ENCODE assay signal across 8 mouse cellular contexts in the genomic region with DNA sequence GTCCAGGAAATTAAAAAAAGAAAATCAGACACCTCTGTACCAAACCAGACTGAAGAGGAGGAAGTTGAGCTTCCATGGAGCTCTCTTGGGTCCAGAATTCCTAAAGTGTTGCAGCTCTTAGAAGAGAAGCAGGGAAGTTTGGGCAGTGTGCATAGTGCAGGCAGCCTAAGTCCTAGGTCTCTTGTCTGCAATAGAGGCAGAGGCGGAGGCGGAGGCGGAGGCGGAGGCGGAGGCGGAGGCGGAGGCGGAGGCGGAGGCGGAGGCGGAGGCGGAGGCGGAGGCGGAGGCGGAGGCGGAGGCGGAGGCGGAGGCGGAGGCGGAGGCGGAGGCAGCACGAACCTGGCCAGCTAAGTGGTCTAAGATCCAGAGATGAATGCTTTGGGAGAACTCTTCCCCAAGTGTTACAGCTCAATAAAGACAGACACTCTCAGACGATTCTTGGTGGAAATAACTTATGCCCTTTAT. TPM values are rescaled to one million over a fixed set of nuclear protein-coding genes. Genes with fewer than 3 reads are reported as not detected.
DNase-seq lines count a peak whose midpoint lies in the region; ATAC-seq lines count a peak whose summit lies in the region.

No protein-coding gene starts in this region.

- H3K27me3 ChIP-seq in liver, embryonic 13.5 days = peaks cover 15% of the 10 kb centered on the region; the same call in 1 of the 2 replicates

- H3K9ac ChIP-seq in liver, embryonic 13.5 days = no peak overlapping the region

- no peak overlapping the region for H3K4me3 ChIP-seq in liver, embryonic 13.5 days (replicated peaks)

- WGBS in liver, embryonic 13.5 days (ENCODE audit: insufficient replicate concordance) = under 1% methylated on average over 22 of the region's 23 CpGs

- 0 out of 2 replicates have a peak overlapping the region, but pooled peaks have one; percentile 6 for H3K4me2 ChIP-seq in liver, embryonic 13.5 days

- no peaks in the 10 kb centered on the region for H3K36me3 ChIP-seq in liver, embryonic 13.5 days

- peaks cover 42% of the 10 kb centered on the region for H3K4me1 ChIP-seq in liver, embryonic 13.5 days (replicated peaks)

- intact Hi-C loops in left cerebral cortex, postnatal 4 days (cut with DNase I) = no loop called here
- intact Hi-C loops in left cerebral cortex, postnatal 36 days (cut with DNase I) = no loop called here

- H3K9me3 ChIP-seq in liver, embryonic 13.5 days (replicated peaks) = no peaks in the 10 kb centered on the region

- H3K27ac ChIP-seq in liver, embryonic 13.5 days = no peak overlapping the region

- DNase-seq in left cerebral cortex, postnatal 4 days = peak; percentile 29
- DNase-seq in left cerebral cortex, postnatal 36 days (ENCODE audit: low spot score in 2 of 2) = no peak
- peak; percentile 77 to 82 for DNase-seq in adrenal gland, postnatal 36 days
- peak; percentile 51 for DNase-seq in gastrocnemius, postnatal 25 days
- DNase-seq in induced T-regulatory cell, adult 2 months (ENCODE audit: low read depth) = peak; percentile 36
- DNase-seq in liver, embryonic 13.5 days = no peak
- DNase-seq in naive thymus-derived CD4-positive, alpha-beta T cell, adult 2 months (ENCODE audit: low read depth) = peak; percentile 26

- ATAC-seq in liver, embryonic 13.5 days (ENCODE audit: low read depth) = peak; percentile 43; the same call in 1 of the 2 replicates
- ATAC-seq in inflammation-experienced regulatory T-cells, adult 6 months = no peak

RNA-seq across cellular contexts. Expression of a gene that starts 12.7 kb away (rescaled TPM):
- total RNA-seq in left cerebral cortex, postnatal 4 days (2021) = 1 to 10 TPM; 8.0 to 8.9 TPM
- total RNA-seq in left cerebral cortex, postnatal 36 days (2021) = 1 to 10 TPM; 3.5 to 7.6 TPM
- total RNA-seq in adrenal gland, postnatal 36 days (2021) = 10 to 100 TPM; 33.4 to 59.2 TPM
- 1 to 10 TPM; 5.3 to 8.8 TPM for total RNA-seq in gastrocnemius, postnatal 25 days (2021)
- polyA plus RNA-seq in liver, embryonic 13.5 days (2015; fragmentation: Nextera tagmentation; extraction: Ambion mirVana) = 1.0 and 1.2 TPM in 2 replicates
- under 1 TPM in 1 of 3 experiments, not detected in 2; 0.35 TPM for polyA plus RNA-seq in inflammation-experienced regulatory T-cells, adult 6 months (2017; shearing (Covaris generic))

RNA-seq across cellular contexts. Expression of a gene that starts 24.1 kb away (rescaled TPM):
- total RNA-seq in left cerebral cortex, postnatal 4 days (2021) = 1 to 10 TPM; 1.8 to 3.3 TPM
- total RNA-seq in left cerebral cortex, postnatal 36 days (2021) = under 1 TPM; 0.12 to 0.39 TPM
- total RNA-seq in adrenal gland, postnatal 36 days (2021) = 1 to 10 TPM; 2.2 to 2.5 TPM
- total RNA-seq in gastrocnemius, postnatal 25 days (2021) = under 1 TPM; 0.10 to 0.29 TPM
- 6.3 and 7.5 TPM in 2 replicates for polyA plus RNA-seq in liver, embryonic 13.5 days (2015; fragmentation: Nextera tagmentation; extraction: Ambion mirVana)
- polyA plus RNA-seq in inflammation-experienced regulatory T-cells, adult 6 months (2017; shearing (Covaris generic)) = 10 to 100 TPM in 1 of 3 experiments, 1 to 10 TPM in 2; 2.7 to 34.6 (median 3.6) TPM

Comparison
In these comparisons a context has a peak if more than half of its experiments do, and no peak if none do; other contexts are left out.
1. DNase-seq: peak in left cerebral cortex, postnatal 4 days (single experiment), adrenal gland, postnatal 36 days (2 of 2), gastrocnemius, postnatal 25 days (single experiment), induced T-regulatory cell, adult 2 months (single experiment) and naive thymus-derived CD4-positive, alpha-beta T cell, adult 2 months (single experiment); none in left cerebral cortex, postnatal 36 days (0 of 2) and liver, embryonic 13.5 days (single experiment).